Mouse (Mus musculus) adrenal gland (tissue): ENCODE results near the gene B4galnt3.

ENCODE experiments used
- intact Hi-C: fragments of 180-260 bp; cut with DNase I; formaldehyde crosslinking; loops from one replicate; pipeline ENCODE4 v1.15.1; 2025

B4galnt3 gene

GRCm38 (mm10) chr6:120188376-120189235 lies 105.8 kb downstream of the B4galnt3 start:
- intact Hi-C loops = no loop called here

- intact Hi-C loops = no loop called here
Observed at GRCm38 (mm10) chr6:120187587-120188176, 106.7 kb downstream of the B4galnt3 start.

- intact Hi-C loops = no loop called here
Observed at GRCm38 (mm10) chr6:120186594-120186993, 107.8 kb downstream of the B4galnt3 start.

DNA sequence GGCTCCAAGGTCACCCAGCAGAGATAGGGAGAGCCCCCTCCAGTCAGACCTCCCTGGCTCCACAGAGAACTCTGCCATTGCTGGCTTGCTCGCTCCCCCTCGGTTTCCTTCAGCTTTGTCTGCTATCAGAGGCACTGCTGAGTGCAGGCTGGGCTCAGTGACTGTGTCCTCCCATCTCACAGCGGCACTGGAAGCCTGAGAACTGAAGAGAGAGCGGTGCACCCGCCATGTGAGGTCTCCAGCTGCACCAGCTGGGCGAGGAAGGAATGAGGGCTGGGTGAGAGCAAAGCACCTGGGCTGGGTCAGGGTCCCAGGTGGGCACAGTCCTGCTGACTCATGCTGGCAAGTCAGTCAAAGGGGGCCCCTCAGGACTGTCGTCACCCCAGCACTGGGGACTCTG lies 108.6 kb downstream of the B4galnt3 start:
- intact Hi-C loops = no loop called here

DNA sequence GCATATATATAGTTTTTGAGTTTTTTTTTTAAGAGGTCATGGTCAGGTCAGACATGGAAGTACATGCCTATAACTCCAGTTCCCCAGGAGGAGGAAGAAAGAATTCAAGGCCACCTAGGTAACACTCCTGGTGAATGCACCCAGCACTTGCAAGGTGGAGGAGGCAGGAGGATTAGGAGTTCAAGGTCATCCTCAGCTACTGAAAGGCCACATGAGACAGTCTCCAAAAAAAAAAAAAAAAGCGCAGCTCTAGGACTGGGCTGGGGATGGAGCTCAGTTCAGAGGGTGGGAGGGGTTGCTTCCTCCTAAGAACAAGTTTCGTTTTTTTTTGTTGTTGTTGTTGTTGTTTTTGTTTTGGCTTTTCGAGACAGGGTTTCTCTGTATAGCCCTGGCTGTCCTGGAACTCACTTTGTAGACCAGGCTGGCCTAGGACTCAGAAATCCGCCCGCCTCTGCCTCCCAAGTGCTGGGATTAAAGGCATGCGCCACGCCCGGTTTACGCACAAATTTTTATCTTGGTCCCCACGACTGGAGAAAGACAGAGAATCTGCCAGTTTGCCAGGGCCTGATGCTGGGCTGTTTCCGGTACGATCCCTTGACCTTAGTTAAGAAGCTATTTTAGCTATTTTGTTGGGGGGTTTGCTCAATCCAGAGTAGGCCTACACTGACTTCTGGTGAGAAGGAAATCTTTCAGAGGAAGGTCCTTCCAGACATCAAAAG lies 109.2 kb downstream of the B4galnt3 start:
- intact Hi-C loops = no loop called here

DNA sequence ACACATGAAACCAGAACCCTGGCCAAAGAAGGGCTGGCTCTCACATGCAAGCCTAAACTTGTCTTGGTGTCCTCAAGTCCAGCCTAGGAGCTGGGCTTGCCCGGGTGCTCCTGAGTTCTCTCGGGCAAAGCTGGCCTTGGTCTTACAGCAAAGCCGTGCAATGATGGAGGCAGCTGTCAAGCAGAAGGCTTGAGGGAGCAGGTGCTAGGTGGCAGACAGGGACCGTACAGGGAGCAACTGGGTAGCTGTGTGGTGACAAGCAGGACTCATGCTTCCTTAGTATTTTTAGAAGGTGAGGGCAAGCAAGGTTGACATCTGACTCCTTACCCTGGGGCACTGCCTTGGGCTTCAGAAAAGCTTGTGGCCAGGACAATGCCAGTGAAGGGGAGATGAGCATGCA lies 110.6 kb downstream of the B4galnt3 start:
- intact Hi-C loops = no loop called here

GRCm38 (mm10) chr6:120182160-120182559 lies 112.2 kb downstream of the B4galnt3 start:
- intact Hi-C loops = no loop called here

GRCm38 (mm10) chr6:120180492-120180891 lies 113.9 kb downstream of the B4galnt3 start:
- intact Hi-C loops = no loop called here

DNA sequence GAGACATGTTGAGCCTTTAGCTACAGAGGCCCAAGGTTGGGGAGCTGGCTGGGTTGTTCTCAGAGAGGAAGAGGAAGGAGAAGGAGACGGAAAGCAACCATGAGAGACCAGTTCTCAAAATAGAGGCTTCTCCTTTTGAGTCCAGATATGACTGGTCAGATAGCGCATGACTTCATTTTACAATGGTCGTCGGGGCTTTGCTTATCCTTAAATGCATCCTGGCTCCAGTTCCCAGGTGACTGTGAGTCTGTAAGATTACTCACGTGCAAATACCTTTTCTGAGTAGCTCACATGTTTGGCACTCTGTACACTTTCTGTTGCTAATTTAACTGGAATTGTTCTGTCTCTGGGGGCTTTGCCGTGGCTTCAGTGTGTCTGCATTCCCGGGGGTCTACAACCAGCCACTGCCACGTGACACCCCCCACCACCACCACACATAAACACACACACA lies 114.6 kb downstream of the B4galnt3 start:
- intact Hi-C loops = no loop called here

DNA sequence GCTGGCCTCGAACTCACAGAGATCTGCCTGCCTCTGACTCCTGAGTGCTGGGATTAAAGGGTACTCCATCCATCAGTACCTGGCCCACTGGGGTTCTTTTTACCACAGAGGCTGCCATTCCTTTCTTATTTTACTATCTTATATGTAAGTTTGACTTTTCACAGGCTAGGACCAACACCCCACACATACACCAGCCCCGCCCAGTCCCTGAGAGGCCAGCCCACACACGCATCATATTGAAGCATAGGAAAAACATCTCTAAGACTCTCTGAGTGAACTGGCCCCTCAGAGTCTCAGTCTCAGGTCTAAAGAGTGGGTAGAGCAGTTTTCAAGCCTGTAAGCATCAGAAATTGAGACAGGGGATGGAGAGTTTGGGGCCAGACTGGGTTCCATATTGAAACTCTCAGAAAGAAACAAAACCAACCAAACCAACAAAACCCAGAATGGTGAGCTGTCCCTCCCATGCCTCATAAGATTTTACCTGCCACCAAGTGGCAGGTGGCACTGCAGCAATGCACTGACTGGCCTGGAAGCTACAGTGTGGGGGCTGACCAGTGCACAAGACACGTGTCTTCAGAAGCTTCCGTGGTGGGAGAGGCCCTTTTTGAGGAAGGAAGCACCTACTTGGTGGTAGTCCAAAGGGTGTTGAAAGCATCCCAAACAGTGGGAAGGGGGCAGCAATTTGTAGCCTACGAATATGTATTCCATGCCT lies 115.2 kb downstream of the B4galnt3 start:
- intact Hi-C loops = no loop called here

- intact Hi-C loops = no loop called here
Observed at GRCm38 (mm10) chr6:120175650-120176049, 118.7 kb downstream of the B4galnt3 start.

DNA sequence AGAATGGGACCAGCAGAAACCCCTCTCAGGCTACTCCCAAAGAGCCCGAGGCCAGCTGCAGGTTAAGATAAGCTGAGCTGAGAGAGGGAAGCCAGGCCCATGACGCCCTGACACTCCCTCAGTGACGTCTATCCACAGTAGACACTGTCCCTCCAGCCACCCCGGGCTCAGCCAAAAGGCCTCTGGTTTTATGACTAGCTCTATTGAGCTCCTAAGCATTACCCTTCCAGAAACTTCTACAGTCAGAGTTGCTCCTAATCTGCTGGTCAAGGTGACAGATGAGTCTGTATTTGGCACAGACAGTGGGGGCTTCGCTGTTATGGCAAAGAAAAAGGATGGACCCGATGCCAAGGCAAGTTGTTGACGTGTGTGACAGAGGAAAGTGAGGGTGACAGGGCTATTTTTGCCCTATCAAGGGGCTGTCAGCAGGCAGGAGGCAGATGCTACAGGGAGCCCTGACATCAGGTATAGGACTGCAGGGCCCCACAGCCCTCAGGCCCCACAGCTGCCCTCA lies 119.7 kb downstream of the B4galnt3 start:
- intact Hi-C loops = no loop called here

GRCm38 (mm10) chr6:120174028-120174601 lies 120.2 kb downstream of the B4galnt3 start:
- intact Hi-C loops = no loop called here

- intact Hi-C loops = no loop called here
Observed at GRCm38 (mm10) chr6:120172294-120173017, 121.9 kb downstream of the B4galnt3 start.

GRCm38 (mm10) chr6:120167574-120167973 lies 126.8 kb downstream of the B4galnt3 start:
- intact Hi-C loops = no loop called here

- intact Hi-C loops = no loop called here
Observed at GRCm38 (mm10) chr6:120164765-120165164, 129.6 kb downstream of the B4galnt3 start.

GRCm38 (mm10) chr6:120162928-120163327 lies 131.4 kb downstream of the B4galnt3 start:
- intact Hi-C loops = no loop called here

- intact Hi-C loops = no loop called here
Observed at GRCm38 (mm10) chr6:120159133-120159901, 135.0 kb downstream of the B4galnt3 start.

DNA sequence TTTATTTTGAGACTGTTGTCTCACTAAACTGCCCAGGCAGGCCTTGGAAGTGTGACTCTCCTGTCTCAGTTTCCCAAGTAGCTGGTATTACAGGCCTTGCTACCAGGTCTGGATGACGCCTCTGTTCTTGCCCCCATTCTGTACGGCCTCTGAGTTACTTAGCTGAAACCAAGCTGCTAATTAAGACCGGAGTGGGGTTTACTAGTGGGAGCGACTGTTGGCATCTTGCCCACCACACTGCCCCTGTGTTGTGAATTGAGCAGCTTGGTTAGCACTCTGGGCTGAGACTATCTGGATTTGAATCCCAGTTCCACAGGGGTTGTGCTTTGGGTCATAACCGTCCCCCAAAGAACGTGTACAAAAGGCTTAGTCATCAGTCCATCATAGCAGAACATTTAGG lies 136.9 kb downstream of the B4galnt3 start:
- intact Hi-C loops = no loop called here
